In the genomic region with DNA sequence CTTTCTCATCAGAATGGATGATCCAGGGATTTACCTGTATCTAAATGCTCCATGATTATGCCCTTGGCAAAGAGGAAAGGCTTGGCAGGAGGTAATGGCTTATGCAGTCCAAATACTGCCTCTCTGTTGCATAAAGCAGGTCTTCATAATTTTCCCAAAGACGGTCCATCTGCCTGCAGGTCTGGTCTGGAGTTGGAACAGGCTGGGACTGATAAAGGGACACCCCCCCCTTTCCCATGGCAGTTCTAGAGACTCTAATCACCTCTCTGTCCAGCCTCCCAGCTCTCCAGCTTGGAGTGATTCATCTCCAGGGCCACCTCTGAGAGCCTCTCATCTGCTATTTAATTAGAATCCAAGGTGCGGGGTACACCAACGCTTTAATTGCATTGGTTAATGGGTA, we compare ENCODE assay signal across 20 mouse cellular contexts.
DNase-seq lines count a peak whose midpoint lies in the region; ATAC-seq and TF ChIP-seq lines count a peak whose summit lies in the region.
"Had no signal": no experiment of that assay in that cellular context is flagged by ENCODE, and none has a peak within 500 bp of the region (broad histone marks: within the 10 kb centered on the region; RNA-seq: fewer than 3 reads in every experiment).

No protein-coding gene starts in this region.

- peak; percentile 18; the same call in 1 of the 2 replicates for ATAC-seq in neural tube, embryonic 15.5 days (ENCODE audit: low FRiP score)
- ATAC-seq: forebrain, embryonic 15.5 days; midbrain, embryonic 16.5 days had no signal

- peak overlapping the region; percentile 24; the same call in 1 of the 2 replicates for H3K27ac ChIP-seq in neural tube, embryonic 15.5 days (replicated peaks)
- H3K27ac ChIP-seq in layer of hippocampus, adult 2 months: no peak overlapping the region
- H3K27ac ChIP-seq: embryonic facial prominence, embryonic 12.5 days; forebrain, embryonic 15.5 days; left cerebral cortex, adult 2 months; limb, embryonic 10.5 days; stomach, embryonic 15.5 days had no signal

- H3K9me3 ChIP-seq in neural tube, embryonic 15.5 days (replicated peaks): no peaks in the 10 kb centered on the region
- H3K9me3 ChIP-seq: embryonic facial prominence, embryonic 12.5 days; forebrain, embryonic 15.5 days; limb, embryonic 10.5 days; stomach, embryonic 15.5 days had no signal

- WGBS in neural tube, embryonic 15.5 days: 35% methylated on average over 3 of the region's 3 CpGs

- no peak overlapping the region for H3K4me2 ChIP-seq in neural tube, embryonic 15.5 days
- H3K4me2 ChIP-seq: embryonic facial prominence, embryonic 12.5 days; forebrain, embryonic 15.5 days; liver, embryonic 11.5 days; stomach, embryonic 15.5 days had no signal

- no peak overlapping the region for H3K4me3 ChIP-seq in neural tube, embryonic 15.5 days (replicated peaks)
- no peak overlapping the region for H3K4me3 ChIP-seq in layer of hippocampus, adult 2 months
- H3K4me3 ChIP-seq: embryonic facial prominence, embryonic 12.5 days; forebrain, embryonic 15.5 days; left cerebral cortex, adult 2 months; limb, embryonic 10.5 days; stomach, embryonic 15.5 days had no signal

- intact Hi-C loops in left cerebral cortex, postnatal 4 days (cut with DNase I): no loop called here

- H3K4me1 ChIP-seq in neural tube, embryonic 15.5 days: peaks cover 62% of the 10 kb centered on the region

- no peak overlapping the region for H3K9ac ChIP-seq in neural tube, embryonic 15.5 days (replicated peaks)
- H3K9ac ChIP-seq: embryonic facial prominence, embryonic 12.5 days; forebrain, embryonic 15.5 days; stomach, embryonic 15.5 days had no signal

- no peaks in the 10 kb centered on the region for H3K27me3 ChIP-seq in neural tube, embryonic 15.5 days (replicated peaks)
- H3K27me3 ChIP-seq: embryonic facial prominence, embryonic 12.5 days; forebrain, embryonic 15.5 days; stomach, embryonic 15.5 days had no signal

- TF ChIP-seq CTCF in layer of hippocampus, adult 2 months (conservative IDR thresholded peaks at IDR 0.05): no peak

- DNase-seq in left cerebral cortex, postnatal 4 days: peak; percentile 53
- no peak for DNase-seq in left cerebral cortex, adult 11 months (ENCODE audit: low spot score)
- peak; percentile 69 for DNase-seq in cerebellum, adult 11 months
- DNase-seq in cerebellum, postnatal 10 days: peak; percentile 86 to 91
- DNase-seq in layer of hippocampus, adult 2 months (ENCODE audit: low spot score in 2 of 2): no peak
- no peak for DNase-seq in ovary, postnatal 10 days (ENCODE audit: low spot score)
- DNase-seq: B cell, adult 2 months; gastrocnemius, postnatal 25 days; kidney, postnatal 14 days; lung, adult 2 months; right cerebral cortex, postnatal 25 days; thymus, adult 18-20 months had no signal

- H3K36me3 ChIP-seq in neural tube, embryonic 15.5 days: no peaks in the 10 kb centered on the region
- H3K36me3 ChIP-seq: embryonic facial prominence, embryonic 12.5 days; forebrain, embryonic 15.5 days; limb, embryonic 10.5 days; stomach, embryonic 15.5 days had no signal

Comparison
In these comparisons a context has a peak if more than half of its experiments do, and no peak if none do; other contexts are left out.
1. DNase-seq: peak in left cerebral cortex, postnatal 4 days (single experiment), cerebellum, adult 11 months (single experiment) and cerebellum, postnatal 10 days (2 of 2); none in left cerebral cortex, adult 11 months (single experiment), layer of hippocampus, adult 2 months (0 of 2) and ovary, postnatal 10 days (single experiment).